Mouse (Mus musculus): Measurements from ENCODE around the gene Tom1l1. TPM values are rescaled to one million over a fixed set of nuclear protein-coding genes. Genes with fewer than 3 reads are reported as not detected.

Gene Tom1l1
- total RNA-seq, 2 experiments from 2014 or later = 15.8 to 18.6 TPM

- no peak for DNase-seq
These were observed 73.4 kb downstream of the Tom1l1 start for GRCm38 (mm10) chr11:90614743-90615142.

- no peak for DNase-seq
These were observed 76.0 kb downstream of the Tom1l1 start for GRCm38 (mm10) chr11:90612118-90612517.

GRCm38 (mm10) chr11:90603066-90603465, 85.1 kb downstream of the Tom1l1 start:
- DNase-seq = no peak

- no peak for DNase-seq
These were observed 92.3 kb downstream of the Tom1l1 start for GRCm38 (mm10) chr11:90595826-90596225.

Other genes with a start within 250 kb of the Tom1l1 start
- gene Stxbp4, start 50.3 kb downstream of the Tom1l1 start, total RNA-seq (2021) = 1 to 10 TPM; 5.9 to 6.0 TPM
- 10 to 100 TPM; 22.8 to 24.7 TPM for gene Cox11, start 50.2 kb downstream of the Tom1l1 start, total RNA-seq (2021)